Mouse (Mus musculus) lung, postnatal 0 days (tissue): ENCODE measurements around the gene Nfia. TPM values are rescaled to one million over a fixed set of nuclear protein-coding genes. Genes with fewer than 3 reads are reported as not detected.

Source experiments
- ATAC-seq: fragments of 200-750 bp; cut with Nextera tagmentation; 2 replicates; pipeline ENCODE4 v1.8.0; 2017; ENCODE audit warnings: moderate library complexity
- DNase-seq: peaks from one replicate; pipeline ENCODE4 v3.0.0-alpha.2; 2016; ENCODE audit warnings: low spot score
- H3K27ac ChIP-seq: fragments of 300-500 bp; sonication (generic); 2 replicates; pipeline ENCODE4 v1.5.1; 2014; ENCODE audit warnings: antibody characterized with exemption, mild to moderate bottlenecking, low read length, mixed read lengths
- H3K27me3 ChIP-seq: fragments of 300-500 bp; sonication (generic); replicated peaks from 2 replicates; pipeline ENCODE4 v1.6.1; 2014; ENCODE audit warnings: low read length, mixed read lengths; ENCODE audit not compliant: insufficient read depth
- H3K36me3 ChIP-seq: fragments of 300-500 bp; sonication (generic); 2 replicates; pipeline ENCODE4 v1.6.1; 2014; ENCODE audit warnings: low read length, mixed read lengths; ENCODE audit not compliant: insufficient read depth
- H3K4me1 ChIP-seq: fragments of 300-500 bp; sonication (generic); 2 replicates; pipeline ENCODE4 v1.6.1; 2014; ENCODE audit warnings: antibody characterized with exemption, low read depth, low read length, mixed read lengths; ENCODE audit not compliant: insufficient read depth
- H3K4me2 ChIP-seq: fragments of 300-500 bp; sonication (generic); replicated peaks from 2 replicates; pipeline ENCODE4 v1.6.1; 2014; ENCODE audit warnings: low read depth, mild to moderate bottlenecking, low read length, moderate library complexity, mixed read lengths
- H3K4me3 ChIP-seq: fragments of 300-500 bp; sonication (generic); 2 replicates; pipeline ENCODE4 v1.5.1; 2014; ENCODE audit warnings: low read depth, low read length
- H3K9ac ChIP-seq: fragments of 300-500 bp; sonication (generic); replicated peaks from 2 replicates; pipeline ENCODE4 v1.6.1; 2014; ENCODE audit warnings: low read depth, mild to moderate bottlenecking
- H3K9me3 ChIP-seq: fragments of 300-500 bp; sonication (generic); 2 replicates; pipeline ENCODE4 v1.6.1; 2016; ENCODE audit warnings: low read length, mixed read lengths
- CTCF ChIP-seq: IDR thresholded peaks from 2 replicates; pipeline ENCODE4 v1.5.1; 2016; ENCODE audit warnings: antibody characterized with exemption, mild to moderate bottlenecking
- EP300 ChIP-seq: IDR thresholded peaks from 2 replicates; pipeline ENCODE4 v1.6.1; 2016; ENCODE audit warnings: antibody characterized with exemption, mild to moderate bottlenecking, control low read depth
- WGBS: fragments of 180-500 bp; shearing (Covaris S2); extraction: QIAGEN DNeasy Blood & Tissue Kit; methylation state at CpG from one replicate; pipeline ENCODE4 v1.1.7; 2014; 5-methylcytosine and 5-hydroxymethylcytosine counted together
- polyA plus RNA-seq: library from polyadenylated mRNA; unstranded; fragments of >200 nt; fragmentation: Nextera tagmentation; extraction: Ambion mirVana; gene quantifications from 2 replicates; pipeline ENCODE4 v1.2.1, GENCODE M21; 2015

Gene Nfia
- polyA plus RNA-seq, 1 experiment from 2014 or later: 40.5 TPM

DNA sequence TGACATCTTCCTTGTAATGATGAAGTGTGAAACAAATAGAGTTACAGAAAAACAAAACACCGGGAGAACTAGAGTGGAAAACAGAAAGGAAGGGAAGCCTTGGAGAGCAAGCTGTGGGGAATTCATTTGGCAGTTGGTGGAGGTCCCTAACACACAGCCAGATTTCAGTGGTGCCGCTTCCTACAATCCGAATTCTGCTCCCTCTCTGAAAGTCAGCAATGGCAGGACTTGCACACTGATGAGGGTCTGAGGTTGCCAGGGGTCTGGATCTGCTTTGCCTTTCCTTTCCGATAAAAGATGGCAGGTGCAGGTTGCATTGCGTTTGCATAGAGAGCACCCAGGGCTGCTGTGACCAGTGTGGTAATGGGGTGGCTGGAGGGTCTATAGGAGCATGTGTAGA is 23.4 kb downstream of the Nfia start:
- DNase-seq (no peak), ATAC-seq (no peak)
- no peak for TF ChIP-seq EP300
- no peak for TF ChIP-seq CTCF
- no peak overlapping the region for H3K4me2 ChIP-seq
- peaks cover 12% of the 10 kb centered on the region; the same call in 1 of the 2 replicates for H3K4me1 ChIP-seq
- no peak overlapping the region for H3K9ac ChIP-seq
- peak overlapping the region; percentile 38; the same call in 1 of the 2 replicates for H3K27ac ChIP-seq
- H3K9me3 ChIP-seq: no peaks in the 10 kb centered on the region
- 73% methylated on average over 5 of the region's 5 CpGs for WGBS
- no peaks in the 10 kb centered on the region for H3K27me3 ChIP-seq
- H3K36me3 ChIP-seq: no peaks in the 10 kb centered on the region
- H3K4me3 ChIP-seq: no peak overlapping the region

DNA sequence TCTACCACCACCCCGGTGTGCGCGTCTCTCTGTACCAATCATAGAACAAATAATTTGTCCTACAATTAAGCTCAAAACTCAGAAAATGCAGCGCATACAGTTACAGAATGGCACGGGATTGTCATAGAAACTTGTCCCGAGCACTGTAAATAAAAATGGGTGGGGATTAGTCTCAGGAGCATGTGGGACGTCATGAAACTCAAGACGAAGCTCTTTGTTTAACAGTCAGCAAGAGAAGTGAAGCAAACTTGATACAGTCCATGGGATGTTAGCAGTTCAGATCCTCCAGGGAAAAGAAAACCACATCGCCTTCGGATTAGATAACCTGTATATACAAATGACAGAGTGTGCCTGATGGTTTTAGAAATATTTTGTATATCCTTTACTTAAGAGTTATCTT is 24.0 kb downstream of the Nfia start:
- H3K4me2 ChIP-seq: no peak overlapping the region
- no peak overlapping the region for H3K27ac ChIP-seq
- no peak overlapping the region for H3K4me3 ChIP-seq
- 71% methylated on average over 10 of the region's 10 CpGs for whole genome bisulfite sequencing
- peaks cover 12% of the 10 kb centered on the region; the same call in 1 of the 2 replicates for H3K4me1 ChIP-seq
- DNase-seq (peak; percentile 50), ATAC-seq (no peak)
- no peaks in the 10 kb centered on the region for H3K27me3 ChIP-seq
- H3K36me3 ChIP-seq: no peaks in the 10 kb centered on the region
- no peak overlapping the region for H3K9ac ChIP-seq
- H3K9me3 ChIP-seq: no peaks in the 10 kb centered on the region
- TF ChIP-seq CTCF: no peak
- TF ChIP-seq EP300: no peak

DNA sequence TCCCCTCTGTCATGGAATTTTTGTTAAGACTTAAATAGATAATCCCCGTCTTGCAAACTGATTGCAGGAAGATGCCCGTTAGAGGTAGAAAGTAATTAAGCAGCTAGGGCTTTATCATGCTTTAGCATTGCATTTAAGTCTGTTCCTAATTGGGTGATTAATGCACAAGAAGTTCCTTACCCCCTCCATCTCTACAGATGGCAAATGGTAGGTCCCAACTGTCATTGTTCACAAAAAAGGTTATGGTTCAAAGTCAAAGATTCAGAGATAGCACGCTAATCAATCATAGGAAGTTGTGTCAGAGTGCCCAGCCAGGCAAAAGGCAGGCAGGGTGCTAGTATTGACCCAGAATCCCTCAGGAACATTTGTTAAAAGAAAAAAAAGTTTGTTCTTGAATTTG is 31.3 kb downstream of the Nfia start:
- Histone ChIP-seq H3K27me3 (no peaks in the 10 kb centered on the region), H3K9ac (no peak overlapping the region), H3K9me3 (no peaks in the 10 kb centered on the region), H3K27ac (no peak overlapping the region), H3K4me1 (peaks cover 4% of the 10 kb centered on the region; the same call in 1 of the 2 replicates), H3K4me3 (no peak overlapping the region), H3K36me3 (no peaks in the 10 kb centered on the region), H3K4me2 (no peak overlapping the region)
- no peak for DNase-seq
- WGBS: 87% methylated on average over 3 of the region's 3 CpGs
- TF ChIP-seq EP300: no peak
- no peak for TF ChIP-seq CTCF
- ATAC-seq: no peak

DNA sequence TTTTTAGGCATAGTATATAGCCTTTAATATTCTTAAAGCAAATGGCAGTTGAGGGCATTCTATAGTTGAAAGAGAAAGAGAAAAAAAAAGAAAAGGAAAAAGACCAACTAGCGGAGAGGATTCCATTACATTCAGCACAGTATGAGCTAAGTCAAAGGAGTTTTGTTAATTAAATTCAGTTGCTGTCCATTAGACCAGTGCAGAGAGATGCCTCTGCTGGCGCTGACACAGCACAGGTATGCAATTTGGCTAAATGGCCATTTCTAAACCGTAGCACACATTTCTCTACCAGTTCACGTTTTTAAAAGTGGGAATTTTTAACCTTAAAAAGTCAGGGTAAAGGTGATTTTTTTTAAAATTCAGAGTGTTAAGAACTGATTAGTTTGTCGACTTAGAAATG is 32.1 kb downstream of the Nfia start:
- Histone ChIP-seq H3K9ac (no peak overlapping the region), H3K9me3 (no peaks in the 10 kb centered on the region), H3K27me3 (no peaks in the 10 kb centered on the region), H3K36me3 (no peaks in the 10 kb centered on the region), H3K4me2 (no peak overlapping the region), H3K27ac (no peak overlapping the region), H3K4me1 (peaks cover 4% of the 10 kb centered on the region; the same call in 1 of the 2 replicates), H3K4me3 (no peak overlapping the region)
- WGBS: 80% methylated on average over 5 of the region's 5 CpGs
- DNase-seq (no peak), ATAC-seq (no peak)
- no peak for TF ChIP-seq CTCF
- no peak for TF ChIP-seq EP300

DNA sequence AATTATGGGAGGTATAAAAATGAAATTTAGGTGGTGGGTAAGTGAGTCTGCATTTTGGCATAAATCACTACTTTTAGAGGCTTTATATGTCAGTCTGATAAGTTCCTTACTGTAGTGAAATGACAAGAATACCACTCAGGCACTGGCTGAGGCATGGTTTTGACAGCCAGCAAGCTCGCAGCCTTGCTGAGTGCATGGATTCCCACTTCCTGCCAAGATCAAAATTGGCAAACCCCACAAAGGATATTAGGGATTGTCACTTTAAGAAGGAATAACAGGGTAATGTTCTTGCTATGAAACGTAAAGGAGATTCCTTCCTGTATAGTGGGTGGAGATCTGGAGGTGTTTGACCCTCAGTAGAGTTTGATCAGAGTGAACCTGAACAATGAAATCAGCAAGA is 32.7 kb downstream of the Nfia start:
- H3K36me3 ChIP-seq: no peaks in the 10 kb centered on the region
- no peak overlapping the region for H3K9ac ChIP-seq
- 10% methylated on average over 2 of the region's 2 CpGs for WGBS
- DNase-seq (no peak), ATAC-seq (no peak)
- no peak overlapping the region for H3K4me3 ChIP-seq
- H3K4me2 ChIP-seq: 0 out of 2 replicates have a peak overlapping the region, but pooled peaks have one; percentile 4
- H3K4me1 ChIP-seq: peaks cover 4% of the 10 kb centered on the region; the same call in 1 of the 2 replicates
- no peaks in the 10 kb centered on the region for H3K27me3 ChIP-seq
- no peak for TF ChIP-seq CTCF
- TF ChIP-seq EP300: no peak
- peak overlapping the region; percentile 43; the same call in 1 of the 2 replicates for H3K27ac ChIP-seq
- H3K9me3 ChIP-seq: no peaks in the 10 kb centered on the region

DNA sequence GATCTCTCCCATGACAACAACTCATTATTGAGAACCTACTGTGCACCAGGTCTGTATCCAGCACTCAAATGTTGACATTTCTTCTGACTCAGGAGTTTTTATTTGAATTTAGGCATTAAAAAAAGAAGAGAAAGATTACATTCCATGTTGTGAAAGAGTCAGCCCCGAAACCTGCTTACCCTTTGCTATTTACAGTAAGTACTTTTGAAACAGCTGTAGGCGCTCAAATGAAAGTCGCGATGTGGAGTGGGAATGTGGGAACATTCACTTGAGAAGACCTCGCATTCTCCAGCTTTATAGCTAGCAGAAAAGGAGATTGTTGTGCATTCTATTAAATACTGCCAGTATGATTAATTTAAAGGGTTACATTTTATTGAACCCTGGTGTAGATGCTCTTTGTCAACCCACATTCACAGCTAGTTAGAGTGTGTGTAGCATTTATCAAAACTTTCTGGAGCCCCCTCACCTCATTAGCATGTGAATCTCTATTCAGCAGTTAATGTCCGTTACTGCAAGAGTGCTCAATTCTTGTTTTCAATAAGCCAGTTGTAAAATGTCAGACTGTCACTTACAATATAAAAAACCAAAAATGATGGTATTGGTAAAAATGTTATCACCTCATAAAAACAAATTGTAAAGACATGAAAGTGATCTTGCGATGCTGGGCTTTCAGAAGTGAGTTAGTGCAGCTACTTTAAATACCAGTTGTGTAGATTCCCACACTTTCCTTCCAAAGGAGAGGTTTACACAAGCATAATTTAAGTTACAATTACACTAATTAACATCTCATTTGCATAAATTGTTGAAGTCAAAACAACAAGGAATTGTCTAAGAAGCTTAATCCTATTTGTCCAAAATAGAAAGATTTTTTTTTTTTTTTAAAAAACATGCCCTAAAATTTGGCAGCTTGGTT is 33.6 kb downstream of the Nfia start:
- ATAC-seq: 0 out of 2 replicates have a peak, but pooled peaks have one; percentile 51
- no peak overlapping the region for H3K4me3 ChIP-seq
- H3K4me2 ChIP-seq: 0 out of 2 replicates have a peak overlapping the region, but pooled peaks have one; percentile 4
- H3K4me1 ChIP-seq: peaks cover 4% of the 10 kb centered on the region; the same call in 1 of the 2 replicates
- WGBS: 41% methylated on average over 7 of the region's 7 CpGs
- H3K27ac ChIP-seq: no peak overlapping the region
- no peaks in the 10 kb centered on the region for H3K27me3 ChIP-seq
- H3K9me3 ChIP-seq: no peaks in the 10 kb centered on the region
- no peak overlapping the region for H3K9ac ChIP-seq
- TF ChIP-seq EP300 (peak; percentile 43; the same call in 1 of the 2 replicates), CTCF (no peak)
- DNase-seq: peak; percentile 75
- no peaks in the 10 kb centered on the region for H3K36me3 ChIP-seq
